Mouse (Mus musculus): ENCODE measurements at regions not wholly inside any gene's neighbourhood (a gene's known extent, or its start where the extent isn't known, plus 50 kb on each side); places are given as distances from the start of the nearest gene placed in this dataset.

- H3K36me3 ChIP-seq (ENCODE audit: control insufficient read depth, insufficient read depth, low read length, poor library complexity, severe bottlenecking), result no peaks in the 10 kb centered on the region
- H3K9me3 ChIP-seq (replicated peaks; ENCODE audit: control insufficient read depth, insufficient read depth, low read length, poor library complexity, severe bottlenecking), result no peaks in the 10 kb centered on the region
- H3K9ac ChIP-seq (ENCODE audit: low read depth, poor library complexity, severe bottlenecking), result peak overlapping the region; percentile 23; the same call in 1 of the 2 replicates
- H3K4me3 ChIP-seq (ENCODE audit: low read depth, low read length), result no peak overlapping the region
- H3K27me3 ChIP-seq (ENCODE audit: control insufficient read depth, insufficient read depth, low read length, poor library complexity, severe bottlenecking), result no peaks in the 10 kb centered on the region
- TF ChIP-seq POLR2A (IDR thresholded peaks at IDR 0.05; ENCODE audit: insufficient read depth, low read length) (no peak), CTCF (IDR thresholded peaks at IDR 0.05; ENCODE audit: low read depth, low read length) (no peak), EP300 (IDR thresholded peaks at IDR 0.05; ENCODE audit: insufficient read depth, low read depth, low read length) (no peak)
- H3K4me1 ChIP-seq (ENCODE audit: control insufficient read depth, insufficient read depth, low read length), result peaks cover 4% of the 10 kb centered on the region
- no peak overlapping the region for H3K27ac ChIP-seq (ENCODE audit: insufficient read depth, low read length)
Measured at GRCm38 (mm10) chr2:75607958-75608357, 51.1 kb upstream of the Hnrnpa3 start.

DNA sequence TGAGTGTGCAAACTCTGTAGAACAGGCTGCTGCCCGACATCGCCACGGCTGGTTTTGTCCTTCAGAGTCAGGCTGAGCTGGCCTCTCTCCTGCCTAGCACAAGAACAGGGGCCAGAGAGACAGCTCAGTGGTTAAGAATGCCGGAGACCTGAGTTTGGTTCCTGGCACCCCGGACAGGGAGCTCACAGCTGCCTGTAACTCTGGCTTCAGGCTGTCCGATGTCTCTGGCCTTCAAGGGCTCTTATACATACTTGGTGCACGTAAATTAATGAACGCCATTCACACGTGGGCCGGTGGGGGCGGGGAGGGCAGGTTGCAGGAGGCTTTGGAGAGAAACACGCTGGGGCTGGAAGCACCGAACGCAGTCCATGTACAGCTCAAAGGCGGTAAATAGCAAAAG, 50.6 kb upstream of the Hnrnpa3 start:
- no peaks in the 10 kb centered on the region for H3K36me3 ChIP-seq (ENCODE audit: control insufficient read depth, insufficient read depth, low read length, poor library complexity, severe bottlenecking)
- no peak overlapping the region for H3K27ac ChIP-seq (ENCODE audit: insufficient read depth, low read length)
- no peak for TF ChIP-seq EP300 (IDR thresholded peaks at IDR 0.05; ENCODE audit: insufficient read depth, low read depth, low read length)
- H3K27me3 ChIP-seq (ENCODE audit: control insufficient read depth, insufficient read depth, low read length, poor library complexity, severe bottlenecking), result no peaks in the 10 kb centered on the region
- no peaks in the 10 kb centered on the region for H3K9me3 ChIP-seq (replicated peaks; ENCODE audit: control insufficient read depth, insufficient read depth, low read length, poor library complexity, severe bottlenecking)
- H3K4me1 ChIP-seq (ENCODE audit: control insufficient read depth, insufficient read depth, low read length), result peaks cover 4% of the 10 kb centered on the region
- peak overlapping the region; percentile 23; the same call in 1 of the 2 replicates for H3K9ac ChIP-seq (ENCODE audit: low read depth, poor library complexity, severe bottlenecking)
- H3K4me3 ChIP-seq (ENCODE audit: low read depth, low read length), result 0 out of 2 replicates have a peak overlapping the region, but pooled peaks have one; percentile 3

GRCm38 (mm10) chr2:75609150-75609946, 49.7 kb upstream of the Hnrnpa3 start:
- Histone ChIP-seq H3K4me3 (ENCODE audit: low read depth, low read length) (peak overlapping the region; percentile 6), H3K9ac (ENCODE audit: low read depth, poor library complexity, severe bottlenecking) (peak overlapping the region; percentile 23), H3K27me3 (ENCODE audit: control insufficient read depth, insufficient read depth, low read length, poor library complexity, severe bottlenecking) (no peaks in the 10 kb centered on the region), H3K27ac (ENCODE audit: insufficient read depth, low read length) (peak overlapping the region; percentile 64), H3K4me1 (ENCODE audit: control insufficient read depth, insufficient read depth, low read length) (peaks cover 6% of the 10 kb centered on the region), H3K36me3 (ENCODE audit: control insufficient read depth, insufficient read depth, low read length, poor library complexity, severe bottlenecking) (no peaks in the 10 kb centered on the region), H3K9me3 (replicated peaks; ENCODE audit: control insufficient read depth, insufficient read depth, low read length, poor library complexity, severe bottlenecking) (no peaks in the 10 kb centered on the region)
- TF ChIP-seq POLR2A (IDR thresholded peaks at IDR 0.05; ENCODE audit: insufficient read depth, low read length), result no peak
- TF ChIP-seq CTCF (IDR thresholded peaks at IDR 0.05; ENCODE audit: low read depth, low read length), result no peak
- TF ChIP-seq EP300 (IDR thresholded peaks at IDR 0.05; ENCODE audit: insufficient read depth, low read depth, low read length), result no peak
